Mouse (Mus musculus) erythroblast, embryonic 14.5 days (primary cell): ENCODE measurements around the gene Abca13. TPM values are rescaled to one million over a fixed set of nuclear protein-coding genes. Genes with fewer than 3 reads are reported as not detected.
"Not testable (repeated sequence)": the region's sequence is repeated elsewhere in the genome, so short reads cannot be mapped to it uniquely, and the experiment has no call there.

Experiments used
- H3K27me3 ChIP-seq: 2 replicates; pipeline ENCODE4 v1.6.1; 2012; ENCODE audit warnings: inconsistent platforms; ENCODE audit not compliant: control insufficient read depth
- H3K36me3 ChIP-seq: 2 replicates; pipeline ENCODE4 v1.6.1; 2012; ENCODE audit warnings: mild to moderate bottlenecking, inconsistent platforms; ENCODE audit not compliant: control insufficient read depth
- H3K4me1 ChIP-seq: 2 replicates; pipeline ENCODE4 v1.6.1; 2012; ENCODE audit warnings: inconsistent platforms; ENCODE audit not compliant: control insufficient read depth
- H3K4me3 ChIP-seq: replicated peaks from 2 replicates; pipeline ENCODE3; 2012; ENCODE audit warnings: moderate library complexity, mild to moderate bottlenecking, inconsistent platforms
- H3K9me3 ChIP-seq: 2 replicates; pipeline ENCODE4 v1.6.1; 2012; ENCODE audit warnings: low read length, inconsistent platforms, mixed read lengths; ENCODE audit not compliant: control insufficient read depth
- GATA1 ChIP-seq: IDR thresholded peaks from 2 replicates; pipeline ENCODE4 v1.6.1; 2012; ENCODE audit warnings: low read length, inconsistent platforms, mixed read lengths
- TAL1 ChIP-seq: IDR thresholded peaks from 3 replicates; pipeline ENCODE4 v1.6.1; 2012; ENCODE audit warnings: low read length, inconsistent platforms, mixed read lengths
- polyA plus RNA-seq: library from polyadenylated mRNA; stranded (reverse); fragments of >175 nt; gene quantifications from 2 replicates; pipeline ENCODE4 v1.2.3, GENCODE M21; 2012

Gene Abca13
- not detected in 2 replicates for polyA plus RNA-seq

DNA sequence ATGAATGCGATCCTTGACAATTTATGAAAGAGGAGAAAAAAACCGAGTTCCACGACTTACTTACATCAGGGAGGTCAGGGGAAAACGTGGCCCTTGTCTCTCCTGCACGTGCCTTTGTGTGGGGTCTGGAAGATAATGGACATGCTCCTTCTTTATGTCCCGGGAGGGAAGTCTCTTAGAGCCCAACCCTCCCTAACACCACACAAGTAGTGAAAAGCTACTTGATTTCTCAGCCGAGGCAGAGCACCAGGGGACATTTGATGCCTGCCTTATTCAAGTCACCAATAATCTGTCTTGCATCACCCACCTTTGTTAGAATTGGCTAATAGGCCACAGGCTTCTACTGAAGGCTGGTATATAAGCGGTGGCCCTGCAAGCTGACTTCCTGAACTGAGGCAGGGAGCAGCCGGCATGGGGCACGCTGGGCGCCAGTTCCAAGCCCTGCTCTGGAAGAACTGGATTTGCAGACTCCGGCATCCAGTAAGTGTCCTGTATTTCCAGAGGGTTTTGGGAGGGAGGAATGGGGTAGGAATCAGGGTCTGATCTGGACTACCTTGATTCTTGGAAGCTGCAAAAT, at the start of gene Abca13:
Gene Abca13 (plus strand): TSS at position 388 of the 577 bp plus-strand sequence.
- Histone ChIP-seq H3K4me3 (no peak within 1 kb of the TSS), H3K27me3 (no peaks in the 10 kb centered on the region), H3K36me3 (no peaks in the 10 kb centered on the region), H3K9me3 (peaks cover 3% of the 10 kb centered on the region; the same call in 1 of the 2 replicates), H3K4me1 (no peaks in the 10 kb centered on the region)
- TF ChIP-seq GATA1 (no peak), TAL1 (no peak)

DNA sequence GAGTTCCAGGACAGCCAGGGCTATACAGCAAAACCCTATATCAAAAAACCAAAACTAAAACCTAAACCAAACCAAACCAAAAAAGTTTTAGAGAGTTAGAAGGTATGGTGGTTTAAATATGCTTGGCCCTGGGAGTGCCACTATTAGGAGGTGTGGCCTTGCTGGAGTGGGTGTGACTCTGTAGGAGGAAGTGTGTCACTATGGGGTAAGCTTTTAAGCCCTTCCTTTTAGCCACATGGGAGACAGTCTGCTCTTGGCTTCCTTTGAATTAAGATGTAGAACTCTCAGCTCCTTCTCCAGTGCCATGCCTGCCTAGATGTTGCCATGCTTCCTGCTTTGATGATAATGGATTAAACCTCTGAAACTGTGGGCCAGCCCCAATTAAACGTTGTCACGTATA, 46.6 kb upstream of the Abca13 start:
- no peak for TF ChIP-seq GATA1
- no peak for TF ChIP-seq TAL1
- no peak overlapping the region for H3K4me3 ChIP-seq
- no peaks in the 10 kb centered on the region for H3K27me3 ChIP-seq
- no peaks in the 10 kb centered on the region for H3K9me3 ChIP-seq
- H3K4me1 ChIP-seq = no peaks in the 10 kb centered on the region
- H3K36me3 ChIP-seq = no peaks in the 10 kb centered on the region

DNA sequence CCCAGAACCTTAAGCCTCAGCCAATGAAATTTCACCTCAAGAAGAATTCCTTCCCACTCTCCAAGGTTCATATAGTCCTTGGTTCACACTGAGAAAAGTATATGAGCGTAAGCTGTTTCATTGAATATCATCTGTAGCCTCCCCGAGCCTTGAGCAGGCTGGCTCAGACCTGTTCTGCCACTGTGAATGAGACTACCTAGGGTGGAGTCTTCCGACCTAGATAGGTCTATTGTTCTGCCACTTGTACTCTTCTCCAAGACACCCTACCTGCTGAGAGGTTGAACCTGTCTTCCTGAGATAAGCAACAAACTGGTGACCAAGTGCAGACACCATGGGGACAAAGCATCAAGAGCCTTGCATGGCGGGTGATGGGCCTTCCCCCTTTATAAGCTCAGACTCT, 45.6 kb upstream of the Abca13 start:
- no peaks in the 10 kb centered on the region for H3K4me1 ChIP-seq
- no peaks in the 10 kb centered on the region for H3K9me3 ChIP-seq
- no peaks in the 10 kb centered on the region for H3K36me3 ChIP-seq
- no peak for TF ChIP-seq GATA1
- TF ChIP-seq TAL1 = no peak
- no peak overlapping the region for H3K4me3 ChIP-seq
- no peaks in the 10 kb centered on the region for H3K27me3 ChIP-seq

DNA sequence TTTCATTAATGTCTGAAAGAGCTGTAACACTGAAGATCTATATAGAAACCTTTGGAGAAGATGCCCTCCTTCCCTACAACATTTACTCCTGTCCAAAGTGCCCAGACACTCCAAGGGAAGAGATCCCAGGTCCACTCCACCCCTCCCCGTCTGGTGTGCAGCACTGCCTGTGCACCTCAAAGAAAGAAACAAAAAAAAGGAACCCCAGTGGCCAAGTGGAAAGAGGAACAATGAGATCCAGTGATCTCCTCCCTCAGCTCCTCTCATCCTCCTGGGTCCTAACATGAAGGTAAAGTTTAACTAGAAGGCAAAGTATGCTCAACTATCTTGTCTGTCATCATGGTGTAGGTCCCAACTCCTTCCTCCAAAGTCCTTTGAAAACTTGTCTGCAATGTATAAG, 45.1 kb upstream of the Abca13 start:
- Histone ChIP-seq H3K4me3 (no peak overlapping the region), H3K36me3 (no peaks in the 10 kb centered on the region), H3K9me3 (no peaks in the 10 kb centered on the region), H3K4me1 (no peaks in the 10 kb centered on the region), H3K27me3 (no peaks in the 10 kb centered on the region)
- TF ChIP-seq TAL1 = no peak
- no peak for TF ChIP-seq GATA1

GRCm38 (mm10) chr11:9148206-9148605, 43.5 kb upstream of the Abca13 start:
- TF ChIP-seq GATA1 (no peak), TAL1 (no peak)

GRCm38 (mm10) chr11:9150403-9150802, 41.3 kb upstream of the Abca13 start:
- H3K9me3 ChIP-seq, H3K4me3 ChIP-seq, H3K27me3 ChIP-seq, H3K4me1 ChIP-seq, H3K36me3 ChIP-seq: not testable (repeated sequence)

More at GRCm38 (mm10) chr11:9148206-9148605, 43.5 kb upstream of the Abca13 start:
- H3K4me3 ChIP-seq = no peak overlapping the region
- H3K36me3 ChIP-seq = no peaks in the 10 kb centered on the region
- no peaks in the 10 kb centered on the region for H3K27me3 ChIP-seq
- no peaks in the 10 kb centered on the region for H3K9me3 ChIP-seq
- H3K4me1 ChIP-seq = no peaks in the 10 kb centered on the region

DNA sequence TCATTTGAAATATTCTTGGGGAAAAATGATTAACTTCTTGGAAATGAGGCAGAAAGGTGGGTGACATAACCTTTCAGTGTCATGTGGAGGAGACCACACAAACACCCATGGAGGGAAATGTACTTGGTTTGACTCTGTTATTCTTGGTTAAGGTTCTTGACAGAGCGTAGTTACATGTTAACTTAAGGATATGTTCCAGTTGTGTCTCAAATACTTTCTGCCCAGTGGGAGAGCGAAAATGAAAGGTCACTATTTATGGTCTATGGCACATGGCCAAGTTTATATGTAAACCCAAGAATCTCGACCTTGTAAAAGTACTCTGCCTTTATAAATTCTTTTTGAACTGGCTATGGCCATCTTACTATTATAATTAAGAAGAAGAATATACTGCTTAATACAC, 31.8 kb upstream of the Abca13 start:
- no peaks in the 10 kb centered on the region for H3K4me1 ChIP-seq
- TF ChIP-seq GATA1 (no peak), TAL1 (no peak)
- no peaks in the 10 kb centered on the region for H3K27me3 ChIP-seq
- no peaks in the 10 kb centered on the region for H3K9me3 ChIP-seq
- H3K4me3 ChIP-seq = no peak overlapping the region
- H3K36me3 ChIP-seq = no peaks in the 10 kb centered on the region

DNA sequence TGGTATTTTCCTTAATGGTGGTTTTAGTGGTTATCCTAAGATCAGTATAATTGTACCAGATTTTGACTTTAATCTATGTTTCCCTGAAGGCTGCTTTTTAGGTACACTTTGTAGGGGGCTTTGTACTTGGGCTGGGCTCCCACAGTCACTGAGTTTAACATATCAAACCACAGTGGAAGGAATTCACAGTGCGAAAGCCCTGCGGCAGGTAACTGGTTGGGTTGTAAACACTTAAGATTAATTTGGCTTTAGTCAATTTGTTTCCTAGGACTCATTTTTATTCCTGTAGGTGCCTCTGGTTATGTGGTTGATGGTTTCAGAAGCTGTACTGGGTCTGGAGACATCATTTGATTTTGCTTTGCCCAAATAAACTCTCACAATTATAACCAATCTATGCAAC, 24.4 kb upstream of the Abca13 start:
- Histone ChIP-seq H3K27me3 (no peaks in the 10 kb centered on the region), H3K4me1 (no peaks in the 10 kb centered on the region), H3K36me3 (no peaks in the 10 kb centered on the region), H3K4me3 (no peak overlapping the region), H3K9me3 (no peaks in the 10 kb centered on the region)
- TF ChIP-seq GATA1 (no peak), TAL1 (no peak)

DNA sequence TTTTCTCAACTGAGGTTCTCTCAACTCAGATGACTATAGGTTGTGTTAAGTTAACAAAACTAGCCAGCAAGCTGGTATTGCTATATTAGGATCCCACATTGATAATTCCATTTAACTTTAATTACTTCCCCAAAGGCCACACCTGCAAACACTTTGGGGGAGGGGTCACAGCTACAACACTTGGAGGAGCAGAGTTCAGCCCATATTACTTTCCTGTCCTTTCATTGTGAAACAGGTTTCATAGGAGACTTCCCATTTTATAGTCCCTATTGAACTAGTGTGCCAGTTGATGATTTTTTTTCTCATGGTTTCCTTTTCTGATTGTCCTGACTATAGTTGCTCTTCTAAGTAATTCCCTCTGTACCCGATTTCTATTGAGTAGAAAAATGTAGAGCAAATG, 10.3 kb upstream of the Abca13 start:
- Histone ChIP-seq H3K27me3 (no peaks in the 10 kb centered on the region), H3K36me3 (no peaks in the 10 kb centered on the region), H3K9me3 (no peaks in the 10 kb centered on the region), H3K4me1 (no peaks in the 10 kb centered on the region), H3K4me3 (no peak overlapping the region)
- TF ChIP-seq GATA1 = no peak
- TF ChIP-seq TAL1 = no peak

- H3K27me3 ChIP-seq, H3K9me3 ChIP-seq, H3K36me3 ChIP-seq: not testable (repeated sequence)
Measured at GRCm38 (mm10) chr11:9189471-9189870, 2.3 kb upstream of the Abca13 start.

More at GRCm38 (mm10) chr11:9189471-9189870, 2.3 kb upstream of the Abca13 start:
- H3K4me3 ChIP-seq, H3K4me1 ChIP-seq: not testable (repeated sequence)
